Mouse (Mus musculus) C2C12 (cell line): ENCODE measurements around the gene Cnot6. TPM values are rescaled to one million over a fixed set of nuclear protein-coding genes. Genes with fewer than 3 reads are reported as not detected.

Source experiments
- H3K27me3 ChIP-seq: one replicate; pipeline ENCODE4 v1.6.1; 2011; ENCODE audit not compliant: control insufficient read depth, insufficient read depth, insufficient read length
- H3K36me3 ChIP-seq: one replicate; pipeline ENCODE4 v1.6.1; 2011; ENCODE audit not compliant: control insufficient read depth, insufficient read depth
- H3K4me3 ChIP-seq: one replicate; pipeline ENCODE4 v1.5.1; 2011; ENCODE audit warnings: mild to moderate bottlenecking, control low read depth; ENCODE audit not compliant: poor library complexity, insufficient read depth, severe bottlenecking
- H3K79me2 ChIP-seq: one replicate; pipeline ENCODE4 v1.6.1; 2011; ENCODE audit not compliant: control insufficient read depth, insufficient read depth
- H3K79me3 ChIP-seq: one replicate; pipeline ENCODE4 v1.6.1; 2011; ENCODE audit warnings: low read depth, control low read depth
- H3ac ChIP-seq: one replicate; pipeline ENCODE3; 2011; ENCODE audit warnings: low read depth; ENCODE audit not compliant: control insufficient read depth, insufficient read length
- CEBPB ChIP-seq: IDR thresholded peaks from one replicate; pipeline ENCODE4 v1.6.1; 2011; ENCODE audit warnings: low read depth, mild to moderate bottlenecking, control low read depth, moderate library complexity
- CTCF ChIP-seq: IDR thresholded peaks from one replicate; pipeline ENCODE4 v1.5.1; 2011; ENCODE audit not compliant: control insufficient read depth, insufficient read depth, insufficient read length
- FOSL1 ChIP-seq: IDR thresholded peaks from one replicate; pipeline ENCODE4 v1.8.0; 2011; ENCODE audit warnings: mild to moderate bottlenecking, low read length; ENCODE audit not compliant: poor library complexity, insufficient read depth, severe bottlenecking
- MAX ChIP-seq: IDR thresholded peaks from one replicate; pipeline ENCODE4 v1.6.1; 2011; ENCODE audit warnings: mild to moderate bottlenecking, control low read depth
- MYOD1 ChIP-seq: IDR thresholded peaks from one replicate; pipeline ENCODE4 v1.6.1; 2011; ENCODE audit warnings: low read depth; ENCODE audit not compliant: control insufficient read depth, insufficient read length
- MYOG ChIP-seq: IDR thresholded peaks from one replicate; pipeline ENCODE4 v1.6.1; 2011; ENCODE audit not compliant: control insufficient read depth, insufficient read length; ENCODE audit errors: extremely low read depth
- USF1 ChIP-seq: IDR thresholded peaks from one replicate; pipeline ENCODE4 v1.6.1; 2011; ENCODE audit warnings: low read depth, mild to moderate bottlenecking, control low read depth, moderate library complexity
- polyA plus RNA-seq: library from polyadenylated mRNA; unstranded; fragments of >200 nt; fragmentation: generic; extraction: Trizol; gene quantifications from one replicate; pipeline ENCODE4 v1.2.1, GENCODE M21; 2012; ENCODE audit warnings: missing spikeins

The Cnot6 gene
- polyA plus RNA-seq, 1 experiment: 20.4 TPM

DNA sequence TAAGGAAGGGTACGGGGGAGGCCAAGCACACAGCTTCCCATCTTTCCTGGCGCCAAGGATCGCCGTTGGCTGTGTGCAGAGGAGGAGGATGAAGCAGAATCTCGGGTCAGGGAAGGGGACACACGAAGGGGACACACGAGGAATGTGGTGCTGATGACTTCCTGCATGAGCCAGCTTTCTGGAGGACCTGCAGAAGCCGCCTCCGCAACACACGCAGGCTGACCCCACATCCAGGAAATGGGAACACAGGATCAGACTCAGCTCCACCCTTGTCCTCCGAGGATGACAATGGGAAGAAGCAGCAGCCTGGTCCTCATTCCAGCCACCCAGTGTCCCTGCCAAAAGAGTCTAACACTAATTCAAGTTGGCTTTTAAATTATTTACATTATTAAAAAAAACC is 22.2 kb upstream of the Cnot6 start:
- TF ChIP-seq CEBPB: no peak
- no peaks in the 10 kb centered on the region for H3K79me2 ChIP-seq

DNA sequence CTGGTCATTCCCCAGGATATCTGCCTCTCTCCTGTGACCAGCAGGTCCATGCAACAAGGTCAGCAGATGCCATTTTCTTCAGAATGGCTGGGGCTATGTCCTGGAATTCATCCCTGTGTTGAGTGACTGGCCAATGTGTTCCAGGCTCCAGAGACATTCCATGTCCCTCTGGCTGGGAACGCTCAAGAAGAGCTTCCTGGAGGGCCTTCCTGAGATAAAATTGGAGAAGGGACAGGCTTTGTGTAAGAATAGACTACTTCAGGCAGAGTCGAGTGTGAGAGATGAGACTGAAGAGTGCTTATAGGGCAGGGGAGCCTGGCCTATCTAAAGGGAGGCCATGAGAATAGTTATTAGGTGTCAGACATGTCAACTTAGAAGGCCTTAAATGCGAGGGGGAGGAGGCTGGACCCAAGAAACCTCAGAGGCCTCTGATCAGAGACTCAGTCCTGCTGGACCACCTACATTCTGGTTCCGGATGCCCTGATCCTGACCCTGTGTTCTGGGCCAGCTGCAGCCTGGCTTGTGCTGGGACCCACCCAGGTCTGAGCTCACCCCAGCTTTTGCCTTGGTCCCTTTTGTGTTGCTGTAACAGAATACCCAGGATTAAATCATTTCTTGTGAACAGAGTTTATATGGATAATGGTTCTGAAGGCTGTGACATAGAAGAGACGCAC is 17.9 kb upstream of the Cnot6 start:
- no peaks in the 10 kb centered on the region for H3K79me3 ChIP-seq
- H3K36me3 ChIP-seq: no peaks in the 10 kb centered on the region
- TF ChIP-seq FOSL1 (no peak), USF1 (no peak), MYOD1 (no peak), MAX (no peak), CEBPB (no peak), MYOG (no peak), CTCF (no peak)
- no peak overlapping the region for H3ac ChIP-seq
- H3K4me3 ChIP-seq: no peak overlapping the region
- peaks cover 4% of the 10 kb centered on the region for H3K27me3 ChIP-seq
- no peaks in the 10 kb centered on the region for H3K79me2 ChIP-seq

More for the DNA sequence above, 22.2 kb upstream of the Cnot6 start:
- Histone ChIP-seq H3K36me3 (no peaks in the 10 kb centered on the region), H3K27me3 (peaks cover 3% of the 10 kb centered on the region), H3K4me3 (no peak overlapping the region), H3K79me3 (no peaks in the 10 kb centered on the region), H3ac (no peak overlapping the region)

DNA sequence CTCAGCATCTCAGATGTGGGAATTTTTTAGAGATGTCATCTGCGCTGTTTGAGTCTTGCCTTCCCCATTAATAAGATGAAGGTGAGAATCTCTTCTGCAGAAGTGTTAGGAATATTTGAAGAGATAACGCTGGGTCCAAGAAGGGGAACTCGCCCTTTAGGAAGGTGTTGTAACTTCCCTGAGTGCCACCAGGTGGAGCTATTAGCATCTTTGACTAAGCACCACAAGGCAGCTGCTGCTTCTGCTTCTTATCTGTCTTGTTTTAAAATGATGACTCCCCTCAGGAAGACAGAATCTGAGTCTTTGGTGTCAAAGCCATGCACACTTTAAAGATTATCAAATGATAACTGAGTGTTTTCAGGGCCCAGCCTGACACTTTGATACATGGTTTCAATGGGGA is 15.4 kb upstream of the Cnot6 start:
- Histone ChIP-seq H3K27me3 (peaks cover 4% of the 10 kb centered on the region), H3K79me2 (no peaks in the 10 kb centered on the region), H3K79me3 (no peaks in the 10 kb centered on the region), H3K36me3 (no peaks in the 10 kb centered on the region), H3ac (no peak overlapping the region), H3K4me3 (no peak overlapping the region)
- TF ChIP-seq CTCF: peak; percentile 66
- no peak for TF ChIP-seq MAX

DNA sequence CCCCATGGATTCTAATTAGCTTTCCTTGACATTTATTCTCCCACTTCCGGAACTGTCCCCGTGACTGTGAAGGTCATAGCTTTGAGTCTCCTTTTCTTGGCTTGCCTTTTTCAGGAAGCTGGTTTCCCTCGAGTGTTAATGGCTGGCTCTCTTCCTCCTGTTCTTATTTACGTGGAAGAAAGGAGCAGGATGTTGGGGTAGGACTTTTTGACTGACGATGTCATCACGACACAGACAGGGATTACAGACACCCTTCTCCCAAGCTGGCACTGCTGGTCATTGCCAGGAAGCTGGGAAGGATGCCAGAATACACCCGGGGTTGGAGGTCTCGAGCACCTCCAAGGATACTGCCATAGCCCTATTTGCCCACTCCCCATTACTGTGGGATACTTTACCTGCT is 14.3 kb upstream of the Cnot6 start:
- H3K27me3 ChIP-seq: peaks cover 4% of the 10 kb centered on the region
- no peaks in the 10 kb centered on the region for H3K79me2 ChIP-seq
- TF ChIP-seq USF1 (no peak), FOSL1 (no peak), MYOG (no peak), MYOD1 (no peak), MAX (no peak), CEBPB (no peak), CTCF (no peak)
- H3K79me3 ChIP-seq: no peaks in the 10 kb centered on the region
- H3K4me3 ChIP-seq: no peak overlapping the region
- H3K36me3 ChIP-seq: no peaks in the 10 kb centered on the region
- no peak overlapping the region for H3ac ChIP-seq

DNA sequence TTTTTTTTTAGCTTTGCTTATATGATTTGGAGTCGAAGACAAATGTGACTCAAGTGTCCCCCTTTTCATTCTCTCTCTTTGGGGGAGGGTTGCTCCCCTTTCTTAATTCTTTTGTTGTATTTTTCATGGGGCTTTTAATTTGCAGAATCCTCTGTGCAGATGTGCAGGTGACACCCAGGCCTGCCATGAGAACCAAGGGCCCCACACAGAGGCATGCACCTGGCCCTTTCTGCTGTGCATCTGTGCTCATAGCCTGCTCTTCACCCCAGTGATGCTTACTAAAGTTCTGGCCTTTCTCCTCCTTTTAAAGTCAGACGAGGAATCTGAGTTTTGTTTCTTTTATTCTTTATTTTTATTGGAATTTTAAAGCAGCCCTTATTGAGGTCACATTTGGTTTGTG is 12.2 kb upstream of the Cnot6 start:
- Histone ChIP-seq H3ac (no peak overlapping the region), H3K79me2 (no peaks in the 10 kb centered on the region), H3K79me3 (no peaks in the 10 kb centered on the region), H3K4me3 (no peak overlapping the region), H3K36me3 (no peaks in the 10 kb centered on the region), H3K27me3 (peaks cover 4% of the 10 kb centered on the region)
- TF ChIP-seq MYOG (no peak), MAX (no peak), CEBPB (no peak), MYOD1 (no peak), FOSL1 (no peak), USF1 (no peak), CTCF (no peak)

DNA sequence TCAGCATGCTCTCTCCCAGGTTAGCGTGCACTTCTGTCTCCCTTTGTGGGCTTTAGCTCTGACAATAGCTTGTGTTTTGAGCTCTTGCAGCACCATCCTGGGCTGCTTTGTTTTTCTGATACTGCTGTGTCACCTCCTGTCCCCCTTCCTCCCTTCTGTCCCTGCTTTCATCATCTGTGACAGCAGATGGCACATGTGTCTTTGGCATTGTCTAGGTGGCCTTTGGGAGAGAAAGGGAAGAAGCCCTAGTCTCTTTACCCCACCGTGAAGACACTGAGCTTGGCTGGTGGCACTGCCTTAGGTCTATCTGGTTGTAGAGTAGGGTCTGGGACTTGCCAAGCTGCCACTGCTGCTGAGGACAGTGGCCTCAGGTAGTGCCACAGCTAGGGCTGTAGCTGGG is 10.8 kb upstream of the Cnot6 start:
- Histone ChIP-seq H3K79me3 (no peaks in the 10 kb centered on the region), H3ac (no peak overlapping the region), H3K36me3 (no peaks in the 10 kb centered on the region), H3K79me2 (no peaks in the 10 kb centered on the region), H3K4me3 (no peak overlapping the region), H3K27me3 (no peaks in the 10 kb centered on the region)
- TF ChIP-seq MAX (no peak), CTCF (no peak), USF1 (no peak), MYOG (no peak), CEBPB (no peak), FOSL1 (no peak), MYOD1 (no peak)
